Mouse (Mus musculus) hindbrain, postnatal 0 days (tissue): ENCODE results near the gene Cep44. TPM values are rescaled to one million over a fixed set of nuclear protein-coding genes. Genes with fewer than 3 reads are reported as not detected.

Experiments
- ATAC-seq: fragments of 200-750 bp; cut with Nextera tagmentation; 2 replicates; pipeline ENCODE4 v1.8.0; 2017; ENCODE audit warnings: mild to moderate bottlenecking, moderate TSS enrichment, moderate library complexity
- DNase-seq: peaks from one replicate; pipeline ENCODE4 v3.0.0-alpha.2; 2015; ENCODE audit warnings: low spot score
- H3K27ac ChIP-seq: fragments of 300-500 bp; sonication (generic); 2 replicates; pipeline ENCODE4 v1.5.1; 2014; ENCODE audit warnings: mild to moderate bottlenecking
- H3K27me3 ChIP-seq: fragments of 300-500 bp; sonication (generic); 2 replicates; pipeline ENCODE4 v1.6.1; 2014; ENCODE audit warnings: low read length, mixed read lengths; ENCODE audit not compliant: insufficient read depth
- H3K36me3 ChIP-seq: fragments of 300-500 bp; sonication (generic); 2 replicates; pipeline ENCODE4 v1.6.1; 2014; ENCODE audit warnings: low read length, mixed read lengths; ENCODE audit not compliant: insufficient read depth
- H3K4me1 ChIP-seq: fragments of 300-500 bp; sonication (generic); 2 replicates; pipeline ENCODE4 v1.6.1; 2014; ENCODE audit warnings: antibody characterized with exemption, low read length, mixed read lengths; ENCODE audit not compliant: insufficient read depth
- H3K4me2 ChIP-seq: fragments of 300-500 bp; sonication (generic); 2 replicates; pipeline ENCODE4 v1.6.1; 2014; ENCODE audit warnings: low read depth, mild to moderate bottlenecking, low read length, moderate library complexity, mixed read lengths
- H3K4me3 ChIP-seq: fragments of 300-500 bp; sonication (generic); 2 replicates; pipeline ENCODE4 v1.5.1; 2014; ENCODE audit warnings: low read length
- H3K9ac ChIP-seq: fragments of 300-500 bp; sonication (generic); replicated peaks from 2 replicates; pipeline ENCODE4 v1.6.1; 2014; ENCODE audit warnings: mild to moderate bottlenecking, low read length, moderate library complexity, mixed read lengths
- H3K9me3 ChIP-seq: fragments of 300-500 bp; sonication (generic); 2 replicates; pipeline ENCODE4 v1.6.1; 2016; ENCODE audit warnings: low read length, mixed read lengths
- CTCF ChIP-seq: IDR thresholded peaks from 2 replicates; pipeline ENCODE4 v1.5.1; 2016; ENCODE audit warnings: antibody characterized with exemption, control low read depth, low read depth
- WGBS: fragments of 180-500 bp; shearing (Covaris S2); extraction: QIAGEN DNeasy Blood & Tissue Kit; methylation state at CpG from one replicate; pipeline ENCODE4 v1.1.7; 2014; 5-methylcytosine and 5-hydroxymethylcytosine counted together
- polyA plus RNA-seq: library from polyadenylated mRNA; unstranded; fragments of >200 nt; fragmentation: Nextera tagmentation; extraction: Ambion mirVana; gene quantifications from 2 replicates; pipeline ENCODE4 v1.2.1, GENCODE M21; 2015
- total RNA-seq: library from RNA; depleted of rRNA; stranded (reverse); fragments of >200 nt; gene quantifications from 2 replicates; pipeline ENCODE4 v1.2.3, GENCODE M21; 2014

Cep44 gene
- total and polyA plus RNA-seq, 2 experiments from 2014 or later: 19.6 to 20.6 TPM

DNA sequence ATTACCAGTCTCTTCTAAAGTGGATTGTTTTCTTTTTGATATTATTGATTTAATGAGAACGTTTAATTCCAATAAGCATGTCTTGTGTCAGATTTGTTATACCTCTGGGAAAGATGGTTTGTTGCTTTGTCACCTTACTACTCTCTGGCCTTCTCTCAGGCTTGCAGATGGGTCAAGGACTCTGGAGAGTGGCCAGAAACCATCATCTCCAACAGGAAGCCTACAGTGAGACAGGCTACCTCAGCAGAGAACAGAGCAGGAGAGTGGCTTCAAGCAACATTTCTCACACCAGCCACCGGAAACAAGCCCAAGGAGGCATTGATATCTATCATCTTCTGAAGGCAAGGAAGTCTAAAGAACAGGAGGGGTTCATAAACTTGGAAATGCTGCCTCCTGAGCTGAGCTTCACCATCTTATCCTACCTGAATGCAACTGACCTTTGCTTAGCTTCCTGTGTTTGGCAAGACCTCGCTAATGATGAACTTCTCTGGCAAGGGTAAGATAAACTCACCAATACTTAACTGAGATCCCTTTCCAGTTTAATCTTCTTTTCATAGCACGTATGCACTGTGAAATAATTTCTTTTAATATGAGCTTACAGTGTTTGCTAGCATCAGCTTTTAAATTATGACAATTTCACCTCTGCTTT lies 13.7 kb upstream of the Cep44 start:
- WGBS: 83% methylated on average over 4 of the region's 4 CpGs
- no peak overlapping the region for H3K9ac ChIP-seq
- H3K36me3 ChIP-seq: no peaks in the 10 kb centered on the region
- H3K27me3 ChIP-seq: no peaks in the 10 kb centered on the region
- no peak overlapping the region for H3K4me3 ChIP-seq
- TF ChIP-seq CTCF: no peak
- H3K27ac ChIP-seq: no peak overlapping the region
- ATAC-seq (no peak), DNase-seq (no peak)
- no peaks in the 10 kb centered on the region for H3K9me3 ChIP-seq
- no peaks in the 10 kb centered on the region for H3K4me1 ChIP-seq
- no peak overlapping the region for H3K4me2 ChIP-seq

DNA sequence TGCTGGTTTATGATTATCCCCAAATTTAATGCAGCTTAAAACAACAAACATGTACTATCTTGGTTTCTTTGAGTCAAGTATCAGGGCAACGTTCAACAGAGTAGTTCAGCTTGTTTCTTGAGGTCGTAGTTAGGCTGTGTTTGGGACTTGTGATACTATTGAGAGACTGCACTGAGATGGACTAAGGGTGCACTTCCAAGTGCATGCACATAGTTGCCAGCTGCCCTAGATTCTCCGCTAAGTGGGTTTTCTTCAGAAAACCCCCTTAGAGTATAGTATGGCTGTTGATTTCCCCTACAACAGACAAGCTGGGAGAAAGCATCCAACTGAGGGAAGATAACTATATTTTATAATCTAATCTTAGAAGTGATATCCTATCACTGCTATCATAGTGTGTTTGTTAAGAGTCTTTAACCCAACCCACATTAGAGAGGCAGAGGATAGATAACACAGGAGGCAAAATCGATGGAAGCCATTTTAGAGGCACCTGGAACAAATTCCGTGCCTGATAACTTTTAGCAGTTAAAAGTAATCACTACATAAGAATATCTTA lies 1.8 kb upstream of the Cep44 start:
- Histone ChIP-seq H3K4me3 (peak overlapping the region; percentile 98; the same call in 1 of the 2 replicates), H3K9ac (no peak overlapping the region), H3K27me3 (no peaks in the 10 kb centered on the region), H3K4me1 (peaks cover 4% of the 10 kb centered on the region; the same call in 1 of the 2 replicates), H3K4me2 (peak overlapping the region; percentile 69), H3K27ac (no peak overlapping the region), H3K36me3 (no peaks in the 10 kb centered on the region), H3K9me3 (no peaks in the 10 kb centered on the region)
- TF ChIP-seq CTCF: no peak
- no peak for DNase-seq
- WGBS: 74% methylated on average over 5 of the region's 5 CpGs
- ATAC-seq: no peak

- WGBS: 30% methylated on average over 10 of the region's 10 CpGs
- ATAC-seq: no peak
Observed at GRCm38 (mm10) chr8:56552045-56552444, 1.2 kb upstream of the Cep44 start.

GRCm38 (mm10) chr8:56551361-56551852 lies 560 bp upstream of the Cep44 start:
- peak; percentile 94 for DNase-seq
- TF ChIP-seq CTCF: no peak
- H3K9me3 ChIP-seq: no peaks in the 10 kb centered on the region
- ATAC-seq: peak; percentile 99
- H3K4me2 ChIP-seq: peak overlapping the region; percentile 69
- no peaks in the 10 kb centered on the region for H3K36me3 ChIP-seq
- peaks cover 4% of the 10 kb centered on the region; the same call in 1 of the 2 replicates for H3K4me1 ChIP-seq
- under 1% methylated on average over 28 of the region's 28 CpGs for WGBS
- peak overlapping the region; percentile 90 for H3K27ac ChIP-seq
- H3K4me3 ChIP-seq: peak overlapping the region; percentile 98
- H3K27me3 ChIP-seq: no peaks in the 10 kb centered on the region
- H3K9ac ChIP-seq: peak overlapping the region; percentile 72

More at GRCm38 (mm10) chr8:56552045-56552444, 1.2 kb upstream of the Cep44 start:
- peak overlapping the region; percentile 72 for H3K9ac ChIP-seq
- H3K27ac ChIP-seq: peak overlapping the region; percentile 90; the same call in 1 of the 2 replicates
- TF ChIP-seq CTCF: no peak
- no peaks in the 10 kb centered on the region for H3K27me3 ChIP-seq
- no peak for DNase-seq
- H3K36me3 ChIP-seq: no peaks in the 10 kb centered on the region
- H3K4me1 ChIP-seq: peaks cover 4% of the 10 kb centered on the region; the same call in 1 of the 2 replicates
- peak overlapping the region; percentile 69 for H3K4me2 ChIP-seq
- peak overlapping the region; percentile 98 for H3K4me3 ChIP-seq
- H3K9me3 ChIP-seq: no peaks in the 10 kb centered on the region

DNA sequence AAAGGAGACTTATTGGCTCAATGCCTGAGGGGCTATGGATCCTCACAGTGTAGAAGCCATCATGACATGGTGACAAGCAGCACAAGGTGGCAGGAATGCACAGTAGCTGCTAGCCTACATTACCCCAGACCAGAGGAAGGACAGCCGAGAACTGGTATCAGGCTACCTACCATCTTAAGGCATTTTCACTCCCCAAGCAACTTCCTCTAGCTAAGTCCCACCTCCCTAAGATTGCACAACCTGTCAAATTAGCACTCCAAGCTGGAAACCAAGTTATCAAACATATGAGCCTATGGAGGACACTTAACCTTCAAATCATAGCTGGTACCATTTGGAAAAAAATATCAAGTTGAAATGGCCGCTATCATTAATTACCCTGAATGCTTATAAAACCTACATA lies 3.0 kb downstream of the Cep44 start:
- no peak overlapping the region for H3K9ac ChIP-seq
- no peak for TF ChIP-seq CTCF
- H3K36me3 ChIP-seq: peaks cover 12% of the 10 kb centered on the region; the same call in 1 of the 2 replicates
- H3K27me3 ChIP-seq: no peaks in the 10 kb centered on the region
- H3K4me3 ChIP-seq: no peak overlapping the region
- DNase-seq (no peak), ATAC-seq (no peak)
- 97% methylated on average over 2 of the region's 2 CpGs for WGBS
- no peaks in the 10 kb centered on the region for H3K9me3 ChIP-seq
- H3K4me1 ChIP-seq: peaks cover 4% of the 10 kb centered on the region; the same call in 1 of the 2 replicates
- no peak overlapping the region for H3K4me2 ChIP-seq
- H3K27ac ChIP-seq: no peak overlapping the region

- no peaks in the 10 kb centered on the region for H3K9me3 ChIP-seq
- H3K36me3 ChIP-seq: peaks cover 37% of the 10 kb centered on the region; the same call in 1 of the 2 replicates
- H3K27me3 ChIP-seq: no peaks in the 10 kb centered on the region
- ATAC-seq (no peak), DNase-seq (no peak)
- no peak overlapping the region for H3K4me2 ChIP-seq
- H3K9ac ChIP-seq: no peak overlapping the region
- WGBS: 91% methylated on average over 7 of the region's 7 CpGs
- H3K4me3 ChIP-seq: no peak overlapping the region
- no peak for TF ChIP-seq CTCF
- H3K4me1 ChIP-seq: no peaks in the 10 kb centered on the region
- no peak overlapping the region for H3K27ac ChIP-seq
Observed at GRCm38 (mm10) chr8:56540706-56541105, 10.1 kb downstream of the Cep44 start.
